Mouse (Mus musculus): ENCODE results near the gene Gm5065.

The Gm5065 gene

GRCm38 (mm10) chr7:5350237-5350636, at the start of gene Gm5065:
TSS of gene Gm5065 (plus strand) at chr7:5350537.
- CTCF ChIA-PET = no interaction called here

- CTCF ChIA-PET = no interaction called here
Observed at GRCm38 (mm10) chr7:5327511-5327910, 22.8 kb upstream of the Gm5065 start.

DNA sequence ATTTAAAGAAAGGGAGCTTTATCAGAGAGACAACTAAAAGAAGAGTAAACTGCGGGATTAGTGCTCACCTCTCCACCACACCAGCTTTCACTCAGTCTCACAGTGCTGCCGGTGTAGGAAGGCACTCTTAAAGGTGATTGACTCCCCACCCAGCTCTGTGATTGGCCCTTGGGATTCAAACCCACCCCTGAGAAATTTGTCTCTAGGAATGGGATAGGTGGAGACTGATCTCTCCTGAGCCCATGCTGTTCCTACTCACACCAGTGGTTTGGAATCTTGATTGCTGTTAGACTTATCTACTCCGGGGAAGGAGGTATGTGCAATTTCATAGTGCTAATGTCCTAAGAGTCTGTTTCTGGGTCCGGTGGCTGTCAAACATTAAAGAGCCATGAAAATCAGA, 598 bp downstream of the Gm5065 start, which contains the start of gene Nlrp2:
Nlrp2 (minus strand) TSS at position 101 of the 400 bp plus-strand sequence.
- CTCF ChIA-PET = interaction anchor here (0.7 kb wide), 1 partner anchor 9 kb away, joined by 10 read pairs; no protein-coding TSS in a partner anchor

GRCm38 (mm10) chr7:5363599-5363998, 13.3 kb downstream of the Gm5065 start:
- CTCF ChIA-PET = interaction anchor here (0.7 kb wide), 1 partner anchor 314 kb away, joined by 9 read pairs; no protein-coding TSS in a partner anchor

GRCm38 (mm10) chr7:5366724-5367123, 16.4 kb downstream of the Gm5065 start:
- CTCF ChIA-PET = no interaction called here

- CTCF ChIA-PET = no interaction called here
Observed at GRCm38 (mm10) chr7:5406201-5406600, 55.9 kb downstream of the Gm5065 start.
